Mouse (Mus musculus): ENCODE measurements around the gene 2310079G19Rik. TPM values are rescaled to one million over a fixed set of nuclear protein-coding genes. Genes with fewer than 3 reads are reported as not detected.

The 2310079G19Rik gene
- polyA plus RNA-seq (2012; rRNA removed) = not detected in 2 replicates

GRCm38 (mm10) chr16:88627566-88627965 is at the start of gene 2310079G19Rik:
Gene 2310079G19Rik (minus strand): TSS chr16:88627666.
- TF ChIP-seq CTCF (IDR thresholded peaks at IDR 0.05; ENCODE audit: borderline replicate concordance, insufficient read depth, low read depth, low read length) = no peak
- TF ChIP-seq POLR2A (IDR thresholded peaks at IDR 0.05; ENCODE audit: borderline replicate concordance, insufficient read depth, low read length) = no peak
- WGBS = 96% methylated on average over 4 of the region's 4 CpGs
- H3K4me1 ChIP-seq (ENCODE audit: control insufficient read depth, insufficient read depth, low read length) = no peaks in the 10 kb centered on the region

DNA sequence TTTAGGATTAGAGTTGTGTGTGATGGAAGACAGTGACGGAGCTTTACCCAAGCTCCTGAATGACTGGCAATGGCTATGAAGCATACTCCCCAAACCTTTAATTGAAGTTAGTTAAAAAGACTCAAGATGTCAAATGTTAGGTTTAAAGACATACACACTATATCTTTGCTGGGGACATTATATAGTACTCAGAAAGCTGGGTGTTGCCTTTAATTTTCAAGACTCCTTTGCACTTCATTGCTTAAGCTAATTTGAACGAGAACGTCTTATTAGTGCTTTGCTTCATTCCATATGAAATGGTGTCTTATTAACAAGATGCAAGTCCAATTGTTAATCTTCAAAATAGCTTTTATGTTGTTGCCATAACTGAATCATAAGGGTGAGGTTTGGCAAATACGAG is 44.1 kb upstream of the 2310079G19Rik start, which contains the start of gene Krtap27-1:
Krtap27-1 (minus strand) TSS at position 101 of the 400 bp plus-strand sequence.
- WGBS = 92% methylated on average over 4 of the region's 4 CpGs
- no peak for DNase-seq

More at GRCm38 (mm10) chr16:88627566-88627965, at the start of gene 2310079G19Rik:
- H3K27ac ChIP-seq (ENCODE audit: insufficient read depth, low read length) = no peak within 1 kb of the TSS
- no peak within 1 kb of the TSS for H3K4me3 ChIP-seq (replicated peaks; ENCODE audit: insufficient read depth, low read depth, low read length)
- H3K27me3 ChIP-seq (ENCODE audit: control insufficient read depth, insufficient read depth, low read length) = no peaks in the 10 kb centered on the region
- no peak for DNase-seq

GRCm38 (mm10) chr16:88657426-88657825 is 30.0 kb upstream of the 2310079G19Rik start:
- H3K27ac ChIP-seq (ENCODE audit: insufficient read depth, low read length) = no peak overlapping the region
- 0% methylated on average over 1 of the region's 1 CpGs for WGBS
- peak in 1 of 2 experiments; percentile 3 for DNase-seq
- H3K4me3 ChIP-seq (replicated peaks; ENCODE audit: insufficient read depth, low read depth, low read length) = no peak overlapping the region
- no peaks in the 10 kb centered on the region for H3K4me1 ChIP-seq (ENCODE audit: control insufficient read depth, insufficient read depth, low read length)
- TF ChIP-seq CTCF (IDR thresholded peaks at IDR 0.05; ENCODE audit: borderline replicate concordance, insufficient read depth, low read depth, low read length) = peak; percentile 12; the same call in 1 of the 2 replicates
- TF ChIP-seq POLR2A (IDR thresholded peaks at IDR 0.05; ENCODE audit: borderline replicate concordance, insufficient read depth, low read length) = no peak
- H3K27me3 ChIP-seq (ENCODE audit: control insufficient read depth, insufficient read depth, low read length) = no peaks in the 10 kb centered on the region

More for the DNA sequence above, 44.1 kb upstream of the 2310079G19Rik start, which contains the start of gene Krtap27-1:
- Histone ChIP-seq H3K4me1 (ENCODE audit: control insufficient read depth, insufficient read depth, low read length) (no peaks in the 10 kb centered on the region), H3K27ac (ENCODE audit: insufficient read depth, low read length) (no peak within 1 kb of the TSS), H3K27me3 (ENCODE audit: control insufficient read depth, insufficient read depth, low read length) (no peaks in the 10 kb centered on the region), H3K4me3 (replicated peaks; ENCODE audit: insufficient read depth, low read depth, low read length) (no peak within 1 kb of the TSS)
- no peak for TF ChIP-seq POLR2A (IDR thresholded peaks at IDR 0.05; ENCODE audit: borderline replicate concordance, insufficient read depth, low read length)
- no peak for TF ChIP-seq CTCF (IDR thresholded peaks at IDR 0.05; ENCODE audit: borderline replicate concordance, insufficient read depth, low read depth, low read length)

DNA sequence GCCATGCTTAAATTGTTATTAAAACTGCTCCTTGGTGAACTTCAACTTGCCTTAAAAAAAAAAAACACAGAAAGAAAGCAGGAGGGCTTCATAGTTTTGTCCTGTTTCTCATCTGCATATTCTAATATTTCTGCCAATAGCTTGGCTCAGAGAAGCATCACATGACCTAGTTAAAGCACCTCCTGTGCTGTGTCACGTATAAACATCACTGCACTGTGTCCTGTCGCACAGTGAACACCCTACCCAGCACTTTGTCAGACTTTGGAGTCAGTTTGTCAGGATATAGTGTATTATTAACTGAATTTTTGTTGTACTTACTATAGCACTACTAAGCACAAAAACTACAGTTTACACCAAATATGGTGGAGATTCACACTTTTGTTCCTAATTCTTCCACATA is 24.5 kb upstream of the 2310079G19Rik start:
- no peak overlapping the region for H3K4me3 ChIP-seq (replicated peaks; ENCODE audit: insufficient read depth, low read depth, low read length)
- WGBS = 39% methylated on average over 2 of the region's 2 CpGs
- H3K27me3 ChIP-seq (ENCODE audit: control insufficient read depth, insufficient read depth, low read length) = no peaks in the 10 kb centered on the region
- TF ChIP-seq CTCF (IDR thresholded peaks at IDR 0.05; ENCODE audit: borderline replicate concordance, insufficient read depth, low read depth, low read length) (no peak), POLR2A (IDR thresholded peaks at IDR 0.05; ENCODE audit: borderline replicate concordance, insufficient read depth, low read length) (no peak)
- DNase-seq = no peak
- no peak overlapping the region for H3K27ac ChIP-seq (ENCODE audit: insufficient read depth, low read length)
- H3K4me1 ChIP-seq (ENCODE audit: control insufficient read depth, insufficient read depth, low read length) = no peaks in the 10 kb centered on the region

GRCm38 (mm10) chr16:88651082-88651481 is 23.6 kb upstream of the 2310079G19Rik start:
- Histone ChIP-seq H3K4me1 (ENCODE audit: control insufficient read depth, insufficient read depth, low read length) (no peaks in the 10 kb centered on the region), H3K4me3 (replicated peaks; ENCODE audit: insufficient read depth, low read depth, low read length) (no peak overlapping the region), H3K27me3 (ENCODE audit: control insufficient read depth, insufficient read depth, low read length) (no peaks in the 10 kb centered on the region), H3K27ac (ENCODE audit: insufficient read depth, low read length) (no peak overlapping the region)
- WGBS = 51% methylated on average over 1 of the region's 1 CpGs
- TF ChIP-seq CTCF (IDR thresholded peaks at IDR 0.05; ENCODE audit: borderline replicate concordance, insufficient read depth, low read depth, low read length) = no peak
- TF ChIP-seq POLR2A (IDR thresholded peaks at IDR 0.05; ENCODE audit: borderline replicate concordance, insufficient read depth, low read length) = no peak
- DNase-seq = no peak

- H3K27ac ChIP-seq (ENCODE audit: insufficient read depth, low read length) = no peak within 1 kb of the TSS
- TF ChIP-seq CTCF (IDR thresholded peaks at IDR 0.05; ENCODE audit: borderline replicate concordance, insufficient read depth, low read depth, low read length) = no peak
- TF ChIP-seq POLR2A (IDR thresholded peaks at IDR 0.05; ENCODE audit: borderline replicate concordance, insufficient read depth, low read length) = no peak
- H3K4me3 ChIP-seq (replicated peaks; ENCODE audit: insufficient read depth, low read depth, low read length) = no peak within 1 kb of the TSS
- 54% methylated on average over 10 of the region's 10 CpGs for WGBS
- no peak for DNase-seq
- H3K27me3 ChIP-seq (ENCODE audit: control insufficient read depth, insufficient read depth, low read length) = no peaks in the 10 kb centered on the region
- no peaks in the 10 kb centered on the region for H3K4me1 ChIP-seq (ENCODE audit: control insufficient read depth, insufficient read depth, low read length)
Observed at GRCm38 (mm10) chr16:88647358-88647846, 19.9 kb upstream of the 2310079G19Rik start, which contains the start of gene Krtap26-1. Gene Krtap26-1 (minus strand): TSS chr16:88647796.

DNA sequence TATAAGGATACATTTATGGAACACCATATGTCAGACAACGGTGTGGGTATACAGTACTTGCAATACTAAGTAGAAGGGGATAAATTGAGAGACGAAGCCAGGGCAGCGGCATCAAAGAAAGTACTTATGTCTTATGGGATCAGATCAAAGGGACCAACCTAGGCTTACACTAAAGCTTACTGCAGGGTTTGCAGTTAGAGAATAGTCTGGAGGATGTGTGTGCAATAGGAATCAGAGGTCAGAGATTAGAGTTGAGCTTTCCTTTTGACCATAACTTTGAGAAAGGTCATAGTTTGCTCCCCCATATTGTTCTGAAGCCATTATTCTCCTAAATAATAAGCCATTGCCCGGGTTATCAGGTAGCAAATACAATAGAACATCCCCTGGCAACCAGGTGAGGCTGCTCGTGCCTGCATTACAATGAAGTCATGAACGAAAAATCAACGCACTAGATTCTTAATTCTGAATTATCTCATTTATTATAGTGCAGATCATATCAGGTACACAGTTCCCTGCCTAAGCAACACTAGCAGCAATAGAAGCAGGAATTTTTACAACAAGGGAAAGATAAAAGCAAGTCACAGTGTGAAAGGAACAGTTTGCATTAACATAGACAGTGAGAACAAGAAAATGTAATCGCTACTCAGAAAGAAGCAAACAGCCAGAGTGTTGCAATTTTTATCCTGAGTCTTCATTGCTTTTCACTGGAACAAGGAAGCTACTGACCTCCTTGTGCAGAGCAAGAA is 19.1 kb upstream of the 2310079G19Rik start:
- H3K27ac ChIP-seq (ENCODE audit: insufficient read depth, low read length) = no peak overlapping the region
- H3K4me3 ChIP-seq (replicated peaks; ENCODE audit: insufficient read depth, low read depth, low read length) = no peak overlapping the region
- H3K27me3 ChIP-seq (ENCODE audit: control insufficient read depth, insufficient read depth, low read length) = no peaks in the 10 kb centered on the region
- DNase-seq = no peak
- 90% methylated on average over 8 of the region's 8 CpGs for WGBS
- H3K4me1 ChIP-seq (ENCODE audit: control insufficient read depth, insufficient read depth, low read length) = no peaks in the 10 kb centered on the region
- no peak for TF ChIP-seq CTCF (IDR thresholded peaks at IDR 0.05; ENCODE audit: borderline replicate concordance, insufficient read depth, low read depth, low read length)
- no peak for TF ChIP-seq POLR2A (IDR thresholded peaks at IDR 0.05; ENCODE audit: borderline replicate concordance, insufficient read depth, low read length)

DNA sequence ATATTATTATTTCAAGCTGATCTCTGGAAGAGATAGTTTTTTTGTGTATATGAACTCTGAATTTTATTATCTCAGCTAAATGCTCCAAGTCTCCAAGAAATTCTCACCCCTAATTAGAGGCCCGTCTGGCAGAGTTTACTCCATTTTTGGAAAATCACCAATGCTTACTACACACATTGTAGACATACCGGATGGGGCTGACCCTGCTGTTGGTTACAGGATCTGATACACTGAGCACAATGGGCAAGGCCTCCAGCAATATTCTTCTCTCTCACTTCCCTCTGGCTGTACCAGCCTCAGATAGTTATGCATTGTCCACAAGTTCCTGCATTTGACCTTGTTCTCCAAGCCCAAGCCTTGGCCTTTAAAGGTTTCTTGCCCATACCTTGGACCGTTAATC is 12.6 kb upstream of the 2310079G19Rik start:
- H3K27ac ChIP-seq (ENCODE audit: insufficient read depth, low read length) = no peak overlapping the region
- H3K4me1 ChIP-seq (ENCODE audit: control insufficient read depth, insufficient read depth, low read length) = no peaks in the 10 kb centered on the region
- no peak overlapping the region for H3K4me3 ChIP-seq (replicated peaks; ENCODE audit: insufficient read depth, low read depth, low read length)
- TF ChIP-seq CTCF (IDR thresholded peaks at IDR 0.05; ENCODE audit: borderline replicate concordance, insufficient read depth, low read depth, low read length) = no peak
- TF ChIP-seq POLR2A (IDR thresholded peaks at IDR 0.05; ENCODE audit: borderline replicate concordance, insufficient read depth, low read length) = no peak
- WGBS = 52% methylated on average over 3 of the region's 3 CpGs
- DNase-seq = no peak
- no peaks in the 10 kb centered on the region for H3K27me3 ChIP-seq (ENCODE audit: control insufficient read depth, insufficient read depth, low read length)

All from cerebellum, adult 2 months (tissue).